29 mouse cellular contexts compared by ENCODE assay signal in the genomic region with DNA sequence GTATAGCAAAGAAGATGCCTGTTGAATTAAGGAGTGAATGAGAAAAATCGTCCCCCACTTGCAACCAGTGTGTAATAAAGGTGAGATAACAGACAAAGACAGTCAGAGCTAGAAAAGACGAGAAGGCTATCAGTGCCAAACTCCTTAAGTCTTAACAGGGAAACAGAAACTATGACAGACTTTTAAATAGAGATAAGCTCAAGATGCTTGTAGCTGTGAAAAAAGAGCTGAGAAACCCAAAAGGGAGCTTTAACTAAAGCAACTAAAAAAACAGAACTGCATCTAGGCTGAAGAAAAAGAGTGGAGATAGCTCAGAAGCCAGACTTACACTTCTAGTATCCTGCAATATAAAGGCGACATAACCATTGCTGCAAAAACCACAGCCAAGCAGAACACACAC.
DNase-seq lines count a peak whose midpoint lies in the region; ATAC-seq and TF ChIP-seq lines count a peak whose summit lies in the region.
"Had no signal": no experiment of that assay in that cellular context is flagged by ENCODE, and none has a peak within 500 bp of the region (broad histone marks: within the 10 kb centered on the region; RNA-seq: fewer than 3 reads in every experiment).

No protein-coding gene starts in this region.

- no peak overlapping the region for H3K4me2 ChIP-seq in forebrain, postnatal 0 days (ENCODE audit: low read depth)
- no peak overlapping the region for H3K4me2 ChIP-seq in forebrain, embryonic 16.5 days (ENCODE audit: low read length)
- H3K4me2 ChIP-seq in liver, embryonic 14.5 days (ENCODE audit: low read depth): peak overlapping the region; percentile 31
- H3K4me2 ChIP-seq: embryonic facial prominence, embryonic 15.5 days; lung, embryonic 14.5 days; midbrain, embryonic 12.5 days had no signal

- no peak for TF ChIP-seq CTCF in forebrain, postnatal 0 days (IDR thresholded peaks at IDR 0.05; ENCODE audit: low read depth)
- TF ChIP-seq CTCF in liver, embryonic 14.5 days (IDR thresholded peaks at IDR 0.05; ENCODE audit: low read depth): no peak

- ATAC-seq in forebrain, postnatal 0 days: no peak
- ATAC-seq in forebrain, embryonic 16.5 days: no peak
- ATAC-seq in common myeloid progenitor, adult 5-6 weeks (replicated peaks; ENCODE audit: low read depth, poor library complexity, severe bottlenecking): peak; percentile 71
- peak; percentile 27; the same call in 1 of the 2 replicates for ATAC-seq in liver, embryonic 14.5 days (ENCODE audit: insufficient read depth)
- peak; percentile 86 for ATAC-seq in megakaryocyte-erythroid progenitor cell, adult 5-6 weeks (replicated peaks; ENCODE audit: low FRiP score, low TSS enrichment, poor library complexity, severe bottlenecking)
- no peak for ATAC-seq in activated CD4-positive, CD25-positive, alpha-beta regulatory T cell, adult 4 months
- ATAC-seq: forebrain, embryonic 14.5 days; hindbrain, embryonic 16.5 days had no signal

- no peak overlapping the region for H3K4me3 ChIP-seq in forebrain, postnatal 0 days (ENCODE audit: low read depth, low read length)
- no peak overlapping the region for H3K4me3 ChIP-seq in forebrain, embryonic 16.5 days (replicated peaks; ENCODE audit: low read length)
- H3K4me3 ChIP-seq in liver, embryonic 14.5 days (ENCODE audit: insufficient read depth in 1 of 2, low read depth in 2 of 2, low read length in 2 of 2): no peak overlapping the region
- H3K4me3 ChIP-seq: embryonic facial prominence, embryonic 10.5 days; embryonic facial prominence, embryonic 15.5 days; layer of hippocampus, adult 2 months; midbrain, embryonic 12.5 days had no signal

- H3K9ac ChIP-seq in forebrain, postnatal 0 days: no peak overlapping the region
- H3K9ac ChIP-seq in forebrain, embryonic 16.5 days (replicated peaks; ENCODE audit: low read depth, low read length): no peak overlapping the region
- no peak overlapping the region; the same call in 1 of the 2 replicates for H3K9ac ChIP-seq in liver, embryonic 14.5 days (replicated peaks)
- H3K9ac ChIP-seq: embryonic facial prominence, embryonic 15.5 days; lung, embryonic 14.5 days; midbrain, embryonic 12.5 days had no signal

- H3K27me3 ChIP-seq in forebrain, postnatal 0 days (ENCODE audit: insufficient read depth, low read length): no peaks in the 10 kb centered on the region
- no peaks in the 10 kb centered on the region for H3K27me3 ChIP-seq in forebrain, embryonic 16.5 days (replicated peaks; ENCODE audit: control insufficient read depth, insufficient read depth, low read length)
- no peaks in the 10 kb centered on the region for H3K27me3 ChIP-seq in liver, embryonic 14.5 days (ENCODE audit: control insufficient read depth, insufficient read depth, low read length)
- H3K27me3 ChIP-seq: CH12.LX; embryonic facial prominence, embryonic 15.5 days; midbrain, embryonic 12.5 days had no signal

- H3K27ac ChIP-seq in forebrain, postnatal 0 days (ENCODE audit: low read depth, low read length): no peak overlapping the region
- H3K27ac ChIP-seq in forebrain, embryonic 16.5 days (ENCODE audit: low read length): no peak overlapping the region
- H3K27ac ChIP-seq in liver, embryonic 14.5 days: peak overlapping the region; percentile 92
- H3K27ac ChIP-seq: embryonic facial prominence, embryonic 10.5 days; embryonic facial prominence, embryonic 15.5 days; layer of hippocampus, adult 2 months; midbrain, embryonic 12.5 days; stomach, postnatal 0 days had no signal

- DNase-seq in forebrain, postnatal 0 days: peak; percentile 5
- peak; percentile 25 to 41 (median 37) for DNase-seq in liver, embryonic 14.5 days (ENCODE audit: low read depth in 3 of 3, low spot score in 3 of 3)
- DNase-seq in lung, postnatal 25 days (ENCODE audit: low spot score): no peak
- no peak for DNase-seq in natural killer cell, adult 2 months (ENCODE audit: low spot score in 2 of 2)
- DNase-seq: adrenal gland, postnatal 10 days; cerebellum, adult 18-20 months; cerebellum, postnatal 10 days; gastrocnemius, postnatal 10 days; heart, postnatal 14 days; kidney, adult 18-20 months; kidney, postnatal 36 days; lung, embryonic 14.5 days; lung, postnatal 14 days; right cerebral cortex, postnatal 14 days; spleen, adult 18-20 months; thymus, adult 2 months; thymus, postnatal 36 days had no signal

- H3K36me3 ChIP-seq in forebrain, postnatal 0 days (ENCODE audit: insufficient read depth): no peaks in the 10 kb centered on the region
- no peaks in the 10 kb centered on the region for H3K36me3 ChIP-seq in forebrain, embryonic 16.5 days (ENCODE audit: control insufficient read depth, insufficient read depth)
- H3K36me3 ChIP-seq in liver, embryonic 14.5 days (replicated peaks; ENCODE audit: control insufficient read depth, insufficient read depth, low read depth): no peaks in the 10 kb centered on the region
- H3K36me3 ChIP-seq: embryonic facial prominence, embryonic 10.5 days; embryonic facial prominence, embryonic 15.5 days; midbrain, embryonic 12.5 days had no signal

- no peaks in the 10 kb centered on the region for H3K9me3 ChIP-seq in forebrain, postnatal 0 days (ENCODE audit: low read length)
- H3K9me3 ChIP-seq in forebrain, embryonic 16.5 days (ENCODE audit: control insufficient read depth, low read length): no peaks in the 10 kb centered on the region
- no peaks in the 10 kb centered on the region for H3K9me3 ChIP-seq in liver, embryonic 14.5 days (ENCODE audit: control insufficient read depth, low read length)
- H3K9me3 ChIP-seq: embryonic facial prominence, embryonic 10.5 days; embryonic facial prominence, embryonic 15.5 days; midbrain, embryonic 12.5 days had no signal

- WGBS in forebrain, postnatal 0 days: 52% methylated on average over 3 of the region's 3 CpGs
- 63% methylated on average over 3 of the region's 3 CpGs for WGBS in forebrain, embryonic 16.5 days
- 18% methylated on average over 3 of the region's 3 CpGs for WGBS in liver, embryonic 14.5 days (ENCODE audit: insufficient replicate concordance)

- TF ChIP-seq EP300 in liver, embryonic 14.5 days (IDR thresholded peaks at IDR 0.05; ENCODE audit: low read depth): peak; percentile 75

- no peaks in the 10 kb centered on the region for H3K4me1 ChIP-seq in forebrain, postnatal 0 days (ENCODE audit: insufficient read depth)
- no peaks in the 10 kb centered on the region for H3K4me1 ChIP-seq in forebrain, embryonic 16.5 days (replicated peaks; ENCODE audit: control insufficient read depth, insufficient read depth, low read length)
- H3K4me1 ChIP-seq in liver, embryonic 14.5 days (replicated peaks; ENCODE audit: control insufficient read depth in 2 of 2, insufficient read depth in 2 of 2, low read length in 1 of 2): peaks cover 32 to 36% of the 10 kb centered on the region in 2 experiments
- H3K4me1 ChIP-seq: embryonic facial prominence, embryonic 10.5 days; midbrain, embryonic 12.5 days had no signal

Comparison
In these comparisons a context has a peak if more than half of its experiments do, and no peak if none do; other contexts are left out.
1. ATAC-seq: peak in common myeloid progenitor, adult 5-6 weeks (single experiment), liver, embryonic 14.5 days (single experiment) and megakaryocyte-erythroid progenitor cell, adult 5-6 weeks (single experiment); none in forebrain, postnatal 0 days (single experiment), forebrain, embryonic 16.5 days (single experiment) and activated CD4-positive, CD25-positive, alpha-beta regulatory T cell, adult 4 months (single experiment).
2. DNase-seq: peak in forebrain, postnatal 0 days (single experiment) and liver, embryonic 14.5 days (3 of 3); none in lung, postnatal 25 days (single experiment) and natural killer cell, adult 2 months (0 of 2).